Mouse (Mus musculus) lung, adult 18-20 months (tissue): ENCODE measurements at regions not wholly inside any gene's neighbourhood (a gene's known extent, or its start where the extent isn't known, plus 50 kb on each side); places are given as distances from the start of the nearest gene placed in this dataset.
"Not testable (repeated sequence)": the region's sequence is repeated elsewhere in the genome, so short reads cannot be mapped to it uniquely, and the experiment has no call there.

Experiments used
- DNase-seq, 2 experiments: peaks; one replicate each; pipeline ENCODE4 v3.0.0; 2022; ENCODE audit warnings: mixed read lengths in 2 of 2

DNA sequence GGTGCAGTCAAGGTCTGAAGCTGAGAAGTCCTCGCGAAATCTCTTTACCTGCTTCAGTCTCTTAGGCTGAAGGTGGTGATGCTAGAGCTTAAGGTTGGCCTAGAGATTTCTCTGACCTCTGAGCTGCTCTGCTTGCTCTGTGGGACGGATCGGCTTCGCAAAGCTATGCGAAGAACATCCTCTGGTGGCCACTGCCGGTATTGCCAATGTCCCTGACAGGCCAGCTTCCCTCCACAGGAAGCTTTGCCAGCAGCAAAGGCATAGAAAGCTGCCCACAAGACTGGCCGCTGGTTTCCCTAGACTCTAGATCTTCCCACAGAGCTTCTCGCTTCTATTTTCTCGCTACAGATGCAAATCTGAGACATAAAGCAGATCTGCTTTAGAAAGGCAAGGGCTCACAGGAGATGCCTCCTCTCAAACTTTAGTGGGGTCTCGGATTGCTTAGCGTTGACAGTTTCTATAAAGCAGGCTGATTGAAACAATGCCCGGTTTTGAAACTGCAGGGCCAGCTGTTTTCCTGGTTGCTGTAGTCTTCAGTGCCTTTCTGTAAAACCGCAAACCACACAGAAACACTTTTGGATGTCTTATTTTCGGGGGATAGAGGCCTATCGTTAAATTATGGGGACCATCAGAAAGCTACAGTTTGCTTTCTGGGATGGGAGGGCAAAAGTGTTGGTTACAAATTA is 153.7 kb downstream of the Car8 start:
- DNase-seq, result peak; percentile 35 to 52

DNA sequence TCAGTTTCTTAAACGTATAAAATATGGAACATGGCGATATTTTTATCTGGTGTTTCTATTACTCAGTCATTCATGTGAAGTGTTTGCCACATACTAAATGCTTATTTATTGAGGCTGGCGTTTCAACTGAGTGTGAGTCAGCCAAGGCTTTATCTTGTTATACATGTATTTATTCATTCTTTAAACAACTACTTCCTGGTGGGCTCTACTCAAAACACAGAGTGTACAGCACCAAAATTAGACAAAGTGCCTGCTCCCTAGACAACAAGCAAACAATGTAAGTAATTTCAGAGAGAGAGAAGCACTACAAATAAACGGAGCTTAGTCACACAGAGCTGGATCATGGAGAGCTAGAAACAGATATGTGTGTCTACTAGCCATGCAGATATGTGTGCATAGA is 159.5 kb downstream of the Car8 start:
- no peak for DNase-seq

DNA sequence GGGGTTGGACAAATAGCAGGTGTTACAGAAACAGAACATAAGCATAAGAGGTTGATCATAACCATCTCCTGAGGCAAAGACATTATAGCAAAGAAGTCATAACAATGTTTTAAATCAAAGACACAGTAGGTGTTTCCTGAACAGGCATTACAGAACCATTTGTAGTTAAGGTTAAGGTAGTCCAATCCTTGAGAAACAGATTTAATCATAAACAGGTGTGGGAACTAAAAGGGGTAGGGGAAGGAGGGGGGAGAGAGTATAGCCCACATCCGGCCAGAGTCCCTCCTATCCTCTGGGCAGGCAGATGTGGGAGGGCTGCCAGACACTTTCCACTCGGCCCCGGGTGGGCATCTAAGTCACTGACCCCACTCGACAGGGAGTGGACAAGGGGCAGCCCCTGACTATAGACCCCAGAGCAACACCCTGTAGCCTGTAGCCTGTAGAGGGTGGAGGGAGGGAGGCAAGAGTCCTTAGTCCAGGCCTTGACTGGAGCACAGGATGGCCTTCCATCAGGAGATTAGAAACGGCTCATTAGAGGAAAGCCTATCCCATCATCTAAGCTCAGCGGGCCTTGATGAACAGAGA is 165.8 kb downstream of the Car8 start:
- DNase-seq, result no peak

DNA sequence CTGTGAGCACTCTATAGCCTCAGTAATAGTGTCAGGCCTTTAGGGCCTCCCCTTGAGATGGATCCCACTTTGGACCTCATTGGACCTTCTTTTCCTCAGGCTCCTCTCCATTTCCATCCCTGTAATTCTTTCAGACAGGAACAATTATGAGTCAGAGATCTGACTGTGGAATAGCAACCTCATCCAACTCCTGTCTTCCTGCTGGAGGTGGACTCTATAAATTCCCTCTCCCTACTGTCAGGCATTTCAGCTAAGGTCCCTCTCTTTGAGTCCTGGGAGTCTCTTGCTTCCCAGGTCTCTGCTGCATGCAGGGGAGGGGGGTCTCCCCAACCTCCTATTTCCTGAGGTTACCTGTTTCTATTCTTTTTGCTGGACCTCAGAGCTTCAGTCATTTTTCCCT is 168.1 kb downstream of the Car8 start:
- DNase-seq, result not testable (repeated sequence)

DNA sequence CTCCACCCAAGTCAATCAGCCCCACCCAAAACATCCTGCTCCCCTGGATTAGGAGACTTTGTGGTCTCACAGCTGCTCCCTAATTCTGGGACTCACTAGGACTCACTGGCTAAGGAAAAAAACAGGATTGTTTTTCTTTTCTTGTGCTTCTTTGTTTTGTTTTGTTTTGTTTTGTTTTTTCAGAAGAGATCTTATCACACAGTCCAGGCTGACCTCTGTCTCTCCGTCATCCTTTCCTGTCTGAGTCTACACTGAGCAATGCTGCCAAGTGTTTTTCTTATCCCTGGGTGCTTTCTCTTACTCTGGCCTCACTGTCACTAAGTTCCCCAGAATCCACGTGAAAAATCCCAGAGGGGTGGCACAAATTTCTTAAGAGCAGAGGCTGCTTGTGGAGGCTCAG is 170.8 kb downstream of the Car8 start:
- DNase-seq, result peak in 1 of 2 experiments; percentile 29

DNA sequence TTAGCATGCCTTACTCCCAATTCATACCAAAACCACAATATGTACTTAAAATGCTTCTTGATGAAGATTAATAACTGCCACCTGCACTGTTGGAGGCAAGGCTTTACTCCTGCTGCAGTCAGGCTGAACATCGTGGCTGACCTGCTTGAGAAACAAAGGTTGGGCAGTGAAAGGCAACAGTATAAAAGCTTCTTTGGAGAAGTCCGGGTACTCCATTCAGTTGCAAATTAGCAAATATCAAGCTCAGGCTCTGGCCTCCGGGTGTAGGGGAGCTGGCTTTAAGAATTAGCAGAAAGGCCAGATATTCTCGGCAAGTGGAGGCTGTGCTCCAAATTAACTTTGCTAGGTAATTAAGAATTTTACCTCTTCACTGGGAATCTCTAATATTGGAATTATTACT is 197.1 kb downstream of the Car8 start:
- no peak for DNase-seq

DNA sequence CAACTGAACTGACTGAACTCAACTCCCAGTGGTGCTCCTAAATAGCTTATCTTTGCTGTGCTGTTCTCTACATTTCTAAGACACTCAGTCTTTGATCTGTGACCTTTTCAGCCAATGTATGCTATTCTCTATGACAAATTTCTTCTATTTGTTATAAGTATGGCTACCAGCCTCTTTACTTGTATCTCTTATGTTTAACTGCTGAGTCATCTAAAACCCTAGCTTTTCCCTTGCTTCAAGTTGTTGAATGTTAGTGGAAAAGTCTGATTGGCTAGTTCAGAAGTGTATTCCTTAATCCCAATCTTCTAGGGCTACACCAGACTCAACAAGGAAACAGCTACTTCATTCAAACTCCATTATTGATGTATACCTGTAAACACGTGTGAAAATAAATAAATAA is 201.0 kb downstream of the Car8 start:
- no peak for DNase-seq

DNA sequence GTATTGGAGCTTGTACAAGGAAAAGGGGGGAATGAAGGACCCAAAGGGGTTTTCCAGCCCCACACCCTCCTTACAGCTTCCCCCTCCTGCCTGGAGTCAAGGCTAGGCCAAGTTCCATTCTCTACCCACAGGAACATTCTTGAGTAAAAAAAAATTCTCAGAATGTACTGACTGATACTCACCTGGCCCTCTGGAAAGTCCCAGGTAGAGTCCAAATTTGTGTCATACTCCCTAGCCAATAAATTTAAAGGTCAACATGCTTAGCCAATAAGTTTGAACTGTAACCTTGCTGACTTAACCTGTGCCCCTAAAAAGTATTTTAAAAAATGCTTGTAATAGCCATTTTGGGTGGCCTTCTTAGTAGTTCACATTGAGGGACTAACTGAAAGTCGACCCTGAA is 205.4 kb downstream of the Car8 start:
- DNase-seq, result not testable (repeated sequence)

DNA sequence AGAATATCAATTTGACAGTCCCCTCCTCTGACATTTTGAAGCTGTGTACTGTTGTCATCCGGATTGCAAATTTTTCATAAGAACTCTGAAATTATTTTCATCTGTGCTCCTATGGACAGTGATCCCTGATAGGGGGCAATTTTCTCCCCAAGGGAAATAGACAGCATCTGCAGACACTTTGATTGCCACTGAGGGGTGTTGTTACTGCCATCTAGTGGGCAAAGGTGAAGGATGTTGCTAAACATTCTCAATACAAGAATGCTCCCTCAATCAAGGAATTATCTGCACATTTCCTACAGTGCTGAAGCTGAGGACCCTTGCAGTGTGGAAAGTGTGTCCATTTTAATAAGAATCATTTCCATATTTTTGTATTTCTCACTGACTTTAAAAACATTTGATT is 233.7 kb downstream of the Car8 start:
- peak in 1 of 2 experiments; percentile 13 for DNase-seq

DNA sequence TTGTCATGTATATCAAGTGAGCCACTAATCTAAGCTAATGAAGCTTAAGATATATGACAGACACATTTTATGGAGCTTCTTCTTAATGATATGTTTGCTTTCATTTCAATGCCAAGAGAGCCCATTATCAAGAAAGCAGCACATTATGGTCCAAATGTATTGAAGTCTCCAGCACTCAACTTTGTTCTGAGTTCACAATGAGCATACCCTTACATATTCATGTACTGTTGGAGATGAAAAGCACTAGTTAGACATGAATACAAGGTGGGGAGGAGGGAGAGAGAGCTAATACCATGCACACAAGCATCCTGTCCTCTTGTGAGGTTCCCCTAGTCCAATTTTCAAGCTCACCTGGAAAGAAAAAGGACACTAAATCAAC is 241.3 kb downstream of the Car8 start:
- DNase-seq, result no peak

DNA sequence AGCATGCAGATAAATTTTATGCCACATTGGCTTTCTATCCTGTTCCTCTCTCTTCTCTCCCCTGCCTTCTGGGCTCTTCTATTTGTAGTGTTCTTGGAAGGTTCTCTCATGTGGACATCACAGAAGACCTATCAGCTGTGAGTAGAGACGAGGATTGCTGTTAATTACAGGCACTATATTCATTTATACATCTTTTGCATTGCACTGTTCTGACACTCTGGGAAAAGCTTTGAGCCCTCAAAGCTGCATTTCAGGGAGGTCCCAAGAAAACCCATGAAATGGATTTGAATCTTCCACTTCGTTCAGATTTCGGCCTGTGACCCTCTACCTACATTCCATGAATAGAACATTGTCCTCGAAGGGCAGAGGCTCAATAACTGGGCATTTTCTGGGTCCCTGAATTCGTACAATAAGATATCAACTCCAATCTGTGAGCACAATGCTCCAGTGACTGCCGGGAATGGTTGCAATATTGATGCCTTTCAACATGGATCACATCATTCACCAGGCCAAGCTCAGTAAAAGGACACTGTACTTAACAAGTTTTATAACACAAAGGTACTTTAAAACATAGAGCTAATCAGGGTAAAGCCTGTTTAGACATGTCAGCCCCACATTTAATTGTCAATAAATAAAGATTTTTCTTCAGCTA is 241.8 kb downstream of the Car8 start:
- DNase-seq, result no peak

DNA sequence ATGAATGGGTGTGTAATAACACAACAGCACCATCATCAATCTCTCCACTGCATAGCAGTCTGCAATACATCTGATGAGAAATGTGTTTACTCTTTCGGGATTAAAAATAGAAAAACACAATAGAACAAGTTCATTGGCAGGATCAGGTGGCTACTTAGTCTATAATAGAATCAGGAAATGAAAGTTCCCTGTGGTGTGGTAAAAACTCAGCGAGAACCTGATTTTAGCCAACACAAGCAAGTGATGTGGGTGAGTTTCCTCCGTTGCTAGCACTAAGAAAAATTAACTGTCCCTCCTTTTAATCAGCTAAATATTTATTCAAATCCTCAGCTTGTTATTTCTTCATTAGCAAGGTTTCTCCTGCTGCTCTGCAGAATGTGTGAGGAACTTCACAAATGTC is 245.9 kb downstream of the Car8 start:
- no peak for DNase-seq

DNA sequence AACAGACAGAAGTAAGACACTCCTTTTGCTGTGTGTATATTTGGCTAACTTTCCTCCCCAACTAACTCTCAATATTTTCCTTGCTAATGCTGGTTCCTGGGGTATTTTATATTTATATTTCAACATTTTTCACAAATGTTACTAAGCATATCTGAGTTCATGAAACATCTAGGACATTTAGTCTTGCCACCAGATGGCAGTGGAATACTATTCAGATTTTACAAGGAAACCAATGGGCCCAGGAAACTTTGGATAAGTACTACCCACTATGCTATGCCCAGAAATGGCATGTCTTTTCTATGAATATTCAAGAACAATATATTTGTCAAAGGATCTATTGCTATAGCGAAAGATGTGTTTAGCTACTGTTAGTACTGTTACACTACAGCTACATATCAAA is 251.1 kb downstream of the Car8 start:
- no peak for DNase-seq

DNA sequence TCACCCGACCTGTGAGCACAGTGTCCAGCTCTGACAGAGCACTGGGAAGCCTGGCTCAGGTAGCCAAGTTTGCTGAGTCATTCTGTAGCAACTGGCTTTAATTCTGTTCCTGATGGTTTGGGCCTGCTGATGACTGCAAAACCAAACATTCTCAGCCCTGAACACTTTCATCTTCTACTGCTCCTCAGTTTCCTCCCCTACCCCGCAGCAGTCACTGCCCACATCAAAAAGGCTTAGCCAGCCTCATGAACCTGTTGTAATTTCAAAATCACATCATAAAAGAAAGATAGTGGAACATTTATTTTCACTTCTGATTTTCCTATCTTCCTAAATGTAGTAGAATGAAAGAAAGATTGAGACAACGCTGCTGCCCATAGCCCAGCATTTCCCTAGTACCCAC is 251.5 kb downstream of the Car8 start:
- peak in 1 of 2 experiments; percentile 1 for DNase-seq

DNA sequence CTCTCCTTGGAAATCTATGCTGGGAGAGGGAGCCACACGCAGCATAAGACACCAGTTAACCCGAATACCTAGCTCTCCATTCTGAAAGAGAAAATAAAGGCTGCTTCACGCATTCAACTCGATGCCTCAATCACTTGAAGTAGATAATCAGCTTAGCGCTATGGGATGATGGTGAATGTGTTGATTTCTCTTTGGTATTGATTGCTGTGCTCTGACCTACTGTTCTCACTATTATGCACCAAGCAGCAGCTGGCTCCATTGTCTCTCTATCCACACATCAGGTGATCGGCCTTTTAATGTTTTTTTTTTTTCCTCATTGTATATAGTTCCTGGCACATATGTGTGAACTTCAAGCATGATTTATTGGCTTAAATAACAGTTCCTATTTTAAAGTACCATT is 254.0 kb downstream of the Car8 start:
- DNase-seq, result no peak

DNA sequence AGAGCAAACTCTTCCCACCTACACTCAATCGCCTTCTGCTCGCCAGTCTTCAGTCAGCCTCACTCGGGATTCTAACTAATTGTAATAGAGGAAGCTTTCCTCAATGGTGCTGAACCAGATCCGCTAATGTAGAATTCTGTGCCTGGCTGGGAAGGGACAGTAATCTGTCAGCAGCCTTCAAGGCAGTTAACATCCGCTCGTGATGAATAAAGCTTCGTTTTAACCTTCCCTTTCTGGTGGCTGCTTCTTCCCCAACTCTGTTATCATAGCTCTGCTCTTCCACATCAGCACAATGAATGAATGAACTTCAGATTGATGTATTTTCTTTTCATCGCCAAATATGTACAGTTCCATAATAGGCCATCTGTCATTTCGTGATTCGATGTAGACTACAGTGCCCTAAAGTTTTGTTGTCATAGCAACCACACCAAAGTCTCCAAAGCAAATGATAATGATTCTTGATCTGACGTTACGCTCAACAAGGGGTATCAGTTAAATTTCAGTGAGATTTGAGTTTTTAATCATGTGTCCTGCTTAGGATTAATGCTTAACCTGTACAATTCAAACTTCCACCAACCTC is 259.0 kb downstream of the Car8 start:
- no peak for DNase-seq

DNA sequence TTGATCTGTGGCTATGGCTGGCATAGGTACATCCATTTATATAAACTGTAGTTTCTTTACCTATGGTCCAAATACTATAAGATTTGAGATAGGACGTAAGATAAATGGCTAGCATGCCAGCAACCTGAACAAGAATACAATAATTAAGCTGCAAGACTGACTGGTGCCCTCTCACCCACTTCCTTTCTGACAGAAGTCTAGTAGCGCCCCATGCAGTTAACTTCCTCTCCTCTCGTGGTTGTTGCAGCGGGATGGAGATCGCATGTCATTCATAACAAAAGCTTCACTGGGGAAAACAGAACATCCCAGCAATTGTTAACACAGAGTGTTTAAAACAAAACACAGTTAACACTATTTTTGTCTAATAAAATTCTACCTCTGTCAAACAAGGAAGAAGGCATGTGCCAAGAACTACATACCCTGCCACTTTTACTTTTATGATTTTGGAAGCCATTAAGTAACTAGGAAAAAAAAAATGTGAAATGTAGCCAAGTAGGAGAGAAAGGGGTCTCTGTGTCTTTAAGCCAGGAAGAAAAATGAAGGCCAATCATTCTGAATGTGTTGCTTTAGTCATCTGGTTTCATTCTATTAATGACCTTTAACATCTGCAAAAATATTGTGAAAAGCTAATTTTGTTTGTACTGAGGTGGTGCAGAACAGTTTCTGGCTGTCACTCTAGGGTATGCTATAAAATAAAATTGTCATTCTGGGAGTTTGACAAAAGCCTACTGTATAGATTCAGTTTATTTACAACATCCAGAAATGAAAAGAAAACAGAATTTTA is 261.0 kb downstream of the Car8 start:
- no peak for DNase-seq

DNA sequence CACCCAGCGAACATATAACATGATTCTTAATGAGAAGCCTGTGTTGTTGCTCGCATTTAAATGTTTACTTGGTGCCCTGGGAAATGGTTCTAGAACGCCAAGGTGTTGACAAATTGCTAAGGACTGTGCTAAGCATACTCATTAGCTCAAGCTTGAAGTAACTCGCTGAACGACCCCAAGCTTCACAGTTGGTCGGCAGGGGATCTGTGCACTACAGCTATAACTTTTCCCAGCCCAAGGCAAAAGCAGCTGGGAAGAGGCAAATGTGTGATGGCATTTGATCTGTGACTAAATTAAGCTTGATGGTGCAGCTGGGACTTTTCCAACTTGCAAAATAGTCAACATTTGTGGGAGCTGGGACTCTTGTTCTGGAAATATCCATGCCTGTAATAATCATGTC is 268.6 kb downstream of the Car8 start:
- DNase-seq, result no peak

DNA sequence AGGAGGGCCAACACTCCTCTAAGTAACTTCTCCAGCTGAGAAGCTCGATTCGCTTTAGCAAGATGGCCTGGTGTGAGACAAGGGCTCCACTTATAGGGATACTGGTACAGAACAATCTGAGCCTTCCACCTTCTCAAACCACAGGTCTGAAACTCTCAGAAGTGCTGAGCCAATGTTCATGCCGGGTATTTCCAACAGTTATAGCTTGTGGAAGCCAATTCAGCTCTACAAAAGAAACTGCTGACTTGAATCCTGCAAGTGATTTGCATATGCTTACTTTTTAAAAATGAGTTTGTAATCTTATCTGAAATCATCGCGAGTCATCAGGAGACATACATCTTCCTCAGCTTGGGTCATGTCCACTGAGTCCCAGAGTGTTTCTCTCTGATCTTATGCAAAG is 273.2 kb downstream of the Car8 start:
- no peak for DNase-seq

DNA sequence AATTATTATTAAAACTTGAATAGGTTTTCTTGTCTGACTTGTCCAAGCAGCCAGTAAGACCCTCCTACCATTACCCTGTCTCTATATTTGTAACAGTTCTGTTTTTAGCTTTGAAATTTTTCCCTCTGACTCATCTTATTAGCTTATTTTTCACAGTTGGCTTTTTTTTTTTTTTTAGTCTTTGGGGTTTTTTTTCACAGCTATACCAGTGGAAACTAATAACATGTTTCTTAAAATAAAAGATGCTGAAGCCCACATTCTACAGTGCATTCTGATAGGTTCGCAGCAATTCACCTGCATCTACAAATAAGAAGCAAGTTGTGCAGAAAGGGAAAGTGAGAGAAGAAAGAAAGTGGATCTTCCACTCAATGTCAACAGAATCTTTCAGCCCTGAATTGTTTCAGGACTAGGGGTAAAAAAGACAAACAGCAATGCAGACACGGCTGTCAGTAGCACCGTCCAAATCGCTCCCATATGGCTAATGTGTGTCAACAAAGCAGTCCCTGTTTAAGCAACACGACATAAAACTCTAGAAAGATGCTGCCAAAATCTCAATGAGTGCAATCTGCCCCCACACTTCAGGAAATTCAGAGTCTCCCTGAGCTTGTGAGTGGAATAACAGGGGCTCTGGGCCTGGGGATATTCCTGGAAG is 277.2 kb downstream of the Car8 start:
- DNase-seq, result no peak

DNA sequence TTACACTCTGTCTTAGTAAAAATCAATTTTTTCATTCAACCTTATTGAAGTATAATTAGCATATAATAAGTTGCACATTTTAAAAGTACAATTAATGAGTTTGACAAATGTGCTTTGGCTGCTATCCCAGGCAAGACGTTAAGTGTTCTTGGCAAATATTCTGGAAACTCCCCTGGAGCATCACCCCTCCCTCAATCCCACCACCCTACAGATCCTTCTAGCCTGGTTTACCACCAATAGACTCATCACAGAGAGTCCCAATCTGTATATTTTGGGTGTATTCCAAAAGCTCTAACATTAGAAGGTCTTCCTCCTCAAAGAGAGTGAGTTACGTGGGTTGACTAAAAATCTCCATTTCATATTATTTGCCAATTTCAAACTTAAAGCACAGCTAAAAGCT is 278.5 kb downstream of the Car8 start:
- no peak for DNase-seq

DNA sequence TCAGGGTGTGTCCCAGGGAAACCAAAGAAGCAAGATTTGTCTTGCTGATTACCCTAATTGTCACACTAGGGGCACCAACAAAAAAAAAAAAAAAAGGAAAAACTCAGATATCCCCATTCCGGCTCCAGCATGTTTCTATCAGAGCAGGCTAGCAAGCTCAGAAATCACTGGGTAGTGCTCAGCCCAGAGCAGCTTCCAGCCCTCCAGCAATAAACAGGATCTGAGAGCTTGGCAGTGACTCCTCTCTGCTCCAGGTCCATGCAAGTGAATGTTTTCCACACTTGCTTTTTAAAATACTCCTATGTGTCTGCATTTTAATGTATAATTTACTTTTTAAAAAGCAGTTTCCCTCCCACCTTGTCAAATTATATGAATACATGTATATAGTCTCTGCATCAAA is 290.8 kb downstream of the Car8 start:
- DNase-seq, result no peak

DNA sequence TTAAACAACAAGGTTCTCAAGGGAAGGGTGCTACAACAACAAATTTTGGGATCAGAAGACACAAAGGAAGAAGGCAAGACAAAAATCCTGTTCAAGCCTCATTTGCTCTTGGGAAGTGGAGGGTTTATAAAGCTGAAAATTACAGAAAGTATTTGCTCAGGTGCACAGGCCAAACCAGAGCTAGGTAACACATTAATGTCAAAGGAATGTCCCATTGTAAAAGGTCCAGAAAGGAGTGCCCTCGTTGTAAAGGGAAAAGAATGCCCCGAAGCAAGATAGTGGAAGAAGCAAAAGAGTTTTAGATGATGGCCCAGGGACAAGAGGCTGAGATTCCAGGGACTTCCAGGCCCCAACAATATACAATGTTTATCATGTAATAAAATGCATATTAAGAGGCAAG is 317.3 kb downstream of the Car8 start:
- no peak for DNase-seq
